Mouse (Mus musculus): Measurements from ENCODE around the gene Tcp10a.
"Not testable (repeated sequence)": the region's sequence is repeated elsewhere in the genome, so short reads cannot be mapped to it uniquely, and the experiment has no call there.

Gene Tcp10a

GRCm38 (mm10) chr17:7369401-7369800, 45.0 kb downstream of the Tcp10a start:
- not testable (repeated sequence) for DNase-seq (ENCODE audit: low spot score in 2 of 2)

GRCm38 (mm10) chr17:7371879-7372278, 47.4 kb downstream of the Tcp10a start, which contains the start of gene Gm49630:
TSS of gene Gm49630 (minus strand) at chr17:7371979.
- DNase-seq (ENCODE audit: low spot score in 2 of 2) = not testable (repeated sequence)

- not testable (repeated sequence) for DNase-seq (ENCODE audit: low spot score in 2 of 2)
Observed at GRCm38 (mm10) chr17:7376951-7377700, 52.7 kb downstream of the Tcp10a start.

- DNase-seq (ENCODE audit: low spot score in 2 of 2) = not testable (repeated sequence)
Observed at GRCm38 (mm10) chr17:7377907-7378306, 53.5 kb downstream of the Tcp10a start.

GRCm38 (mm10) chr17:7382711-7383110, 58.3 kb downstream of the Tcp10a start:
- DNase-seq (ENCODE audit: low spot score in 2 of 2) = not testable (repeated sequence)

GRCm38 (mm10) chr17:7383167-7384143, 59.0 kb downstream of the Tcp10a start:
- DNase-seq (ENCODE audit: low spot score in 2 of 2) = not testable (repeated sequence)

GRCm38 (mm10) chr17:7385364-7385763, 60.9 kb downstream of the Tcp10a start, which contains the start of gene Unc93a2:
TSS of gene Unc93a2 (minus strand) at chr17:7385464.
- not testable (repeated sequence) for DNase-seq (ENCODE audit: low spot score in 2 of 2)

GRCm38 (mm10) chr17:7386016-7386415, 61.6 kb downstream of the Tcp10a start:
- not testable (repeated sequence) for DNase-seq (ENCODE audit: low spot score in 2 of 2)

- DNase-seq (ENCODE audit: low spot score in 2 of 2) = not testable (repeated sequence)
Observed at GRCm38 (mm10) chr17:7388341-7388957, 64.0 kb downstream of the Tcp10a start.

- DNase-seq (ENCODE audit: low spot score in 2 of 2) = not testable (repeated sequence)
Observed at GRCm38 (mm10) chr17:7388958-7389356, 64.5 kb downstream of the Tcp10a start.

- not testable (repeated sequence) for DNase-seq (ENCODE audit: low spot score in 2 of 2)
Observed at GRCm38 (mm10) chr17:7389898-7390297, 65.5 kb downstream of the Tcp10a start.

- not testable (repeated sequence) for DNase-seq (ENCODE audit: low spot score in 2 of 2)
Observed at GRCm38 (mm10) chr17:7395116-7395515, 70.7 kb downstream of the Tcp10a start.
